Mouse (Mus musculus): ENCODE results near the gene Zfp677. TPM values are rescaled to one million over a fixed set of nuclear protein-coding genes. Genes with fewer than 3 reads are reported as not detected.
A peak's percentile ranks its signal among the peaks of the same experiment; 100 is the strongest.
"Not testable (repeated sequence)": the region's sequence is repeated elsewhere in the genome, so short reads cannot be mapped to it uniquely, and the experiment has no call there.

Zfp677 gene
- 0.50 and 0.54 TPM in 2 replicates for polyA plus RNA-seq (2015; fragmentation: Nextera tagmentation; extraction: Ambion mirVana)

DNA sequence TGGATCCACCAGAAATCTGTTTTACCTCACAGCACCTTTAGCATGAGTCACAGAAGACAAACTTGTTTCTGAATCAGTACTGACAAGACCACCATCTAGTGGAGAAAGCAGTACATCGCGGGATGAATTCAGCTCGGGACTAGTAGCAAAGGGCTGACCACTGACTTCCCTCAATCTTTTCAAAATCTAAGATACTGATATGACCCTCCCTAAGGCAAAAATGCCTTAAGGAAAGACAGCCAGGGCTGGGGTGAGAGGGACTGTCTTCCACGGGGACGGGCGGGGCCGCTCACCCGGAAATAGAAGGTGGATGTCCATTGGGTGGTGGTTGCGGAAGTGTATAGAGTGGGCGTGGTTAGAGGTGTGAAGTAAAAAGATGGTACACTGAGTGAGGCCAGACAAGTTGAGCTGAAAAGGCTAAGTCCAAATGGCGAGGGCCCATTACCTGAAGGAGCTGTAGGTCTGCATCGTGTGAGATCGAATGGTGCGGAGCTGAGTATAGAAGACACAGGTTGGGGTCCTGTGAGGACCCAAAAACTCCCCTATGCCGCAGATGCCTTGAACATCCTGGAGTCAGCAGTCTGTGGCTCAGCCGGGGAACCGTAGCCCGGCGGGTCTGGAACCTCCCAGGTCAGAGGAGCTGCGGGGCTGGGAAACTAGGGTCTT is at the start of gene Zfp677:
TSS of gene Zfp677 (plus strand) at position 358 of the 666 bp plus-strand sequence.
- Histone ChIP-seq H3K27me3 (ENCODE audit: control insufficient read depth, insufficient read depth, low read depth, low read length) (no peaks in the 10 kb centered on the region), H3K9me3 (replicated peaks; ENCODE audit: control insufficient read depth, low read length) (no peaks in the 10 kb centered on the region), H3K4me2 (ENCODE audit: low read depth, low read length) (peak within 1 kb of the TSS; percentile 66), H3K4me3 (ENCODE audit: low read depth, low read length) (peak within 1 kb of the TSS; percentile 57), H3K36me3 (ENCODE audit: control insufficient read depth, insufficient read depth) (no peaks in the 10 kb centered on the region), H3K9ac (ENCODE audit: low read depth, low read length) (no peak within 1 kb of the TSS), H3K27ac (ENCODE audit: low read length) (no peak within 1 kb of the TSS), H3K4me1 (ENCODE audit: control insufficient read depth, low read depth, low read length) (no peaks in the 10 kb centered on the region)
- WGBS (ENCODE audit: insufficient replicate concordance): 2% methylated on average over 20 of the region's 20 CpGs
- peak; percentile 98 for ATAC-seq (ENCODE audit: low read depth)

DNA sequence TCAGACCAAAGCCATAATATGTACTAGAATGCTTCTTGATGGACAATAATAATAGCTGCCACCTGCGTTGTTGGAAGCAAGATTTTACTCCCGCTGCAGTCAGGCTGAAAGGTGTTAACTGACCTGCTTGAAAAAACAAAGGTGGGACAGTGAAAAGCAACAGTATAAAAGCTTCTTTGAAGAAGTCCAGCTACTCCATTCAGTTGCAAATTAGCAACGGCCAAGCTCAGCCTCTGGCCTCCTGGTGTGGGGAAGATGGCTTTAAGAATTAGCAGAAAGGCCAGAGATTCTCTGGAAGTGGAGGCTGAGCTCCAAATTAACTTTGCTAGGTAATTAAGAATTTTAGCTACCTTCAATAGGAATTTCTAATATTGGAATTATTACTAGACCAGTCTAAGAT is 15.5 kb upstream of the Zfp677 start:
- WGBS (ENCODE audit: insufficient replicate concordance): 44% methylated on average over 3 of the region's 3 CpGs
- H3K27ac ChIP-seq (ENCODE audit: low read length); H3K9me3 ChIP-seq (replicated peaks; ENCODE audit: control insufficient read depth, low read length); H3K27me3 ChIP-seq (ENCODE audit: control insufficient read depth, insufficient read depth, low read depth, low read length); H3K36me3 ChIP-seq (ENCODE audit: control insufficient read depth, insufficient read depth); H3K9ac ChIP-seq (ENCODE audit: low read depth, low read length); H3K4me2 ChIP-seq (ENCODE audit: low read depth, low read length); H3K4me3 ChIP-seq (ENCODE audit: low read depth, low read length); ATAC-seq (ENCODE audit: low read depth); H3K4me1 ChIP-seq (ENCODE audit: control insufficient read depth, low read depth, low read length): not testable (repeated sequence)

- WGBS (ENCODE audit: insufficient replicate concordance): 12% methylated on average over 31 of the region's 31 CpGs
- H3K27me3 ChIP-seq (ENCODE audit: control insufficient read depth, insufficient read depth, low read depth, low read length): no peaks in the 10 kb centered on the region
- no peaks in the 10 kb centered on the region for H3K9me3 ChIP-seq (replicated peaks; ENCODE audit: control insufficient read depth, low read length)
- H3K9ac ChIP-seq (ENCODE audit: low read depth, low read length): 0 out of 2 replicates have a peak overlapping the region, but pooled peaks have one; percentile 5
- H3K4me2 ChIP-seq (ENCODE audit: low read depth, low read length): peak overlapping the region; percentile 65
- H3K36me3 ChIP-seq (ENCODE audit: control insufficient read depth, insufficient read depth): no peaks in the 10 kb centered on the region
- no peak overlapping the region for H3K27ac ChIP-seq (ENCODE audit: low read length)
- ATAC-seq (ENCODE audit: low read depth): peak; percentile 60
- H3K4me3 ChIP-seq (ENCODE audit: low read depth, low read length): peak overlapping the region; percentile 34
- no peaks in the 10 kb centered on the region for H3K4me1 ChIP-seq (ENCODE audit: control insufficient read depth, low read depth, low read length)
Observed at GRCm38 (mm10) chr17:21369925-21370719, 13.4 kb upstream of the Zfp677 start.

DNA sequence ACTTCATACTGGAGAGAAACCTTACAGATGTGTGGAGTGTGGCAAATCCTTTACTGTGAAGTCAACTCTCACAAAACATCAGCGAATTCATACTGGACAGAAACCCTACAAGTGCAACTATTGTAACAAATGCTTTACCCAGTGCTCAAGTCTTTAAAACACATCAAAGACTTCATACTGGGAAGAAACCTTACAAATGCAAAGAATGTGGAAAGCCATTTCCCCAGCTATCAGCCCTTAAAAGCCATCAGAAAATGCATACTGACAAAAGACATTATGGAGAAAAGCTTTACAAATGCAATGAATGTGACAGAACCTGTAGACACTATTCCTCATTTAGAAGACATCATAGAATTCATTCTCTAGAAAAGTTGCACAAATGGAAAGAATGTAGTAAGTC is 8.2 kb upstream of the Zfp677 start:
- no peak overlapping the region for H3K4me3 ChIP-seq (ENCODE audit: low read depth, low read length)
- H3K9ac ChIP-seq (ENCODE audit: low read depth, low read length): no peak overlapping the region
- no peak for ATAC-seq (ENCODE audit: low read depth)
- no peak overlapping the region for H3K4me2 ChIP-seq (ENCODE audit: low read depth, low read length)
- no peaks in the 10 kb centered on the region for H3K27me3 ChIP-seq (ENCODE audit: control insufficient read depth, insufficient read depth, low read depth, low read length)
- H3K4me1 ChIP-seq (ENCODE audit: control insufficient read depth, low read depth, low read length): no peaks in the 10 kb centered on the region
- no peak overlapping the region for H3K27ac ChIP-seq (ENCODE audit: low read length)
- WGBS (ENCODE audit: insufficient replicate concordance): 60% methylated on average over 1 of the region's 1 CpGs
- H3K9me3 ChIP-seq (replicated peaks; ENCODE audit: control insufficient read depth, low read length): no peaks in the 10 kb centered on the region
- no peaks in the 10 kb centered on the region for H3K36me3 ChIP-seq (ENCODE audit: control insufficient read depth, insufficient read depth)

GRCm38 (mm10) chr17:21384057-21384411 is 486 bp downstream of the Zfp677 start:
- Histone ChIP-seq H3K9ac (ENCODE audit: low read depth, low read length) (no peak overlapping the region), H3K4me1 (ENCODE audit: control insufficient read depth, low read depth, low read length) (no peaks in the 10 kb centered on the region), H3K27ac (ENCODE audit: low read length) (no peak overlapping the region), H3K4me2 (ENCODE audit: low read depth, low read length) (peak overlapping the region; percentile 66), H3K4me3 (ENCODE audit: low read depth, low read length) (peak overlapping the region; percentile 57), H3K9me3 (replicated peaks; ENCODE audit: control insufficient read depth, low read length) (no peaks in the 10 kb centered on the region), H3K36me3 (ENCODE audit: control insufficient read depth, insufficient read depth) (no peaks in the 10 kb centered on the region), H3K27me3 (ENCODE audit: control insufficient read depth, insufficient read depth, low read depth, low read length) (no peaks in the 10 kb centered on the region)
- WGBS (ENCODE audit: insufficient replicate concordance): 8% methylated on average over 8 of the region's 8 CpGs
- ATAC-seq (ENCODE audit: low read depth): peak; percentile 25; the same call in 1 of the 2 replicates

GRCm38 (mm10) chr17:21422664-21423599 is 39.4 kb downstream of the Zfp677 start, which contains the start of gene Zfp54:
Zfp54 (plus strand) TSS chr17:21423227.
- Histone ChIP-seq H3K4me3 (ENCODE audit: low read depth, low read length) (peak within 1 kb of the TSS; percentile 67), H3K9me3 (replicated peaks; ENCODE audit: control insufficient read depth, low read length) (no peaks in the 10 kb centered on the region), H3K36me3 (ENCODE audit: control insufficient read depth, insufficient read depth) (no peaks in the 10 kb centered on the region), H3K9ac (ENCODE audit: low read depth, low read length) (peak within 1 kb of the TSS; percentile 60), H3K4me1 (ENCODE audit: control insufficient read depth, low read depth, low read length) (peaks cover 7% of the 10 kb centered on the region; the same call in 1 of the 2 replicates), H3K27me3 (ENCODE audit: control insufficient read depth, insufficient read depth, low read depth, low read length) (no peaks in the 10 kb centered on the region), H3K4me2 (ENCODE audit: low read depth, low read length) (peak within 1 kb of the TSS; percentile 85), H3K27ac (ENCODE audit: low read length) (peak within 1 kb of the TSS; percentile 86)
- WGBS (ENCODE audit: insufficient replicate concordance): under 1% methylated on average over 22 of the region's 22 CpGs
- ATAC-seq (ENCODE audit: low read depth): peak; percentile 100

- not testable (repeated sequence) for H3K27me3 ChIP-seq (ENCODE audit: control insufficient read depth, insufficient read depth, low read depth, low read length); H3K27ac ChIP-seq (ENCODE audit: low read length); H3K4me2 ChIP-seq (ENCODE audit: low read depth, low read length); H3K4me3 ChIP-seq (ENCODE audit: low read depth, low read length); H3K9ac ChIP-seq (ENCODE audit: low read depth, low read length); H3K9me3 ChIP-seq (replicated peaks; ENCODE audit: control insufficient read depth, low read length); H3K4me1 ChIP-seq (ENCODE audit: control insufficient read depth, low read depth, low read length); H3K36me3 ChIP-seq (ENCODE audit: control insufficient read depth, insufficient read depth); ATAC-seq (ENCODE audit: low read depth)
- 60% methylated on average over 9 of the region's 9 CpGs for WGBS (ENCODE audit: insufficient replicate concordance)
Observed at GRCm38 (mm10) chr17:21438806-21439400, 55.4 kb downstream of the Zfp677 start.

All from liver, embryonic 16.5 days (tissue).